8 mouse cellular contexts compared by ENCODE assay signal in the genomic region with DNA sequence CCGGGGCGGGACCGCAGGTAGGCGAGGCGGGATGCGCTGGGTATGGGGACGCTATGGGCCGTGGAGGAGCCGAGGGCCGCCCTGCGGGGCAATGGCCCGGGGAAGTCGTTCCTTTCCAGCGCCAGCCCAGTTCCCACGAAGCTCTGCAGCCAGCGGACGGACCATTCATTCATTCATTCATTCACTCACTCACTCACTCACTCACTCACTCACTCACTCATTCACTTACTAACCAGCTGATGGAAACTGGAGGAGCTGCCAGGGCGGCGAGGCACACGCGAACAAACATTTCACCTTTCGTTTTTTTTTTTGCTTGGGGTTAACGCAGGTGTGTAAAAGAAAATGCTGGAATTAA. TPM values are rescaled to one million over a fixed set of nuclear protein-coding genes. Genes with fewer than 3 reads are reported as not detected.
DNase-seq lines count a peak whose midpoint lies in the region; ATAC-seq and TF ChIP-seq lines count a peak whose summit lies in the region.

No protein-coding gene starts in this region.

- no peak for TF ChIP-seq POLR2A in cortical plate, adult 2 months (IDR thresholded peaks at IDR 0.05; ENCODE audit: extremely low read depth, insufficient read depth, low read length)

- peak overlapping the region; percentile 81 for H3K9ac ChIP-seq in kidney, embryonic 16.5 days (replicated peaks; ENCODE audit: low read length)
- H3K9ac ChIP-seq in hindbrain, embryonic 15.5 days: peak overlapping the region; percentile 72
- H3K9ac ChIP-seq in midbrain, embryonic 15.5 days: peak overlapping the region; percentile 77

- H3K27me3 ChIP-seq in kidney, embryonic 16.5 days (ENCODE audit: insufficient read depth, low read length): no peaks in the 10 kb centered on the region
- no peaks in the 10 kb centered on the region for H3K27me3 ChIP-seq in hindbrain, embryonic 15.5 days
- H3K27me3 ChIP-seq in midbrain, embryonic 15.5 days (replicated peaks): no peaks in the 10 kb centered on the region

- 0 out of 2 replicates have a peak overlapping the region, but pooled peaks have one; percentile 43 for H3K27ac ChIP-seq in kidney, embryonic 16.5 days (ENCODE audit: low read length)
- H3K27ac ChIP-seq in cortical plate, adult 2 months (ENCODE audit: insufficient read depth, low read length): no peak overlapping the region
- H3K27ac ChIP-seq in hindbrain, embryonic 15.5 days (replicated peaks): peak overlapping the region; percentile 64
- peak overlapping the region; percentile 69; the same call in 1 of the 2 replicates for H3K27ac ChIP-seq in midbrain, embryonic 15.5 days

- DNase-seq in kidney, postnatal 14 days: no peak
- DNase-seq in right cerebral cortex, postnatal 25 days: no peak
- DNase-seq in kidney, adult 9 months: no peak

- WGBS in kidney, embryonic 16.5 days: under 1% methylated on average over 23 of the region's 23 CpGs
- WGBS in hindbrain, embryonic 15.5 days: 3% methylated on average over 22 of the region's 23 CpGs
- 2% methylated on average over 23 of the region's 23 CpGs for WGBS in midbrain, embryonic 15.5 days

- H3K9me3 ChIP-seq in kidney, embryonic 16.5 days (ENCODE audit: low read length): no peaks in the 10 kb centered on the region
- no peaks in the 10 kb centered on the region for H3K9me3 ChIP-seq in hindbrain, embryonic 15.5 days
- H3K9me3 ChIP-seq in midbrain, embryonic 15.5 days: no peaks in the 10 kb centered on the region

- no peak for ATAC-seq in kidney, embryonic 16.5 days (ENCODE audit: low FRiP score, low TSS enrichment)
- ATAC-seq in hindbrain, embryonic 15.5 days (ENCODE audit: low FRiP score, low read depth): no peak
- no peak for ATAC-seq in midbrain, embryonic 15.5 days (replicated peaks)
- ATAC-seq in megakaryocyte-erythroid progenitor cell, adult 5-6 weeks (replicated peaks; ENCODE audit: low FRiP score, low TSS enrichment, poor library complexity, severe bottlenecking): no peak

- no peak for TF ChIP-seq CTCF in cortical plate, adult 2 months (IDR thresholded peaks at IDR 0.05; ENCODE audit: extremely low read depth, insufficient read depth, low read length)

- peaks cover 6% of the 10 kb centered on the region; the same call in 1 of the 2 replicates for H3K36me3 ChIP-seq in kidney, embryonic 16.5 days (ENCODE audit: insufficient read depth, low read length)
- 0 out of 2 replicates have a peak, but pooled peaks cover 6% of the 10 kb centered on the region for H3K36me3 ChIP-seq in hindbrain, embryonic 15.5 days
- 0 out of 2 replicates have a peak, but pooled peaks cover 2% of the 10 kb centered on the region for H3K36me3 ChIP-seq in midbrain, embryonic 15.5 days (replicated peaks)

- peaks cover 15% of the 10 kb centered on the region for H3K4me1 ChIP-seq in kidney, embryonic 16.5 days (ENCODE audit: insufficient read depth, low read length)
- H3K4me1 ChIP-seq in cortical plate, adult 2 months (ENCODE audit: control insufficient read depth, insufficient read depth, low read length): peaks cover 2% of the 10 kb centered on the region; the same call in 1 of the 2 replicates
- H3K4me1 ChIP-seq in hindbrain, embryonic 15.5 days (replicated peaks): peaks cover 22% of the 10 kb centered on the region
- peaks cover 23% of the 10 kb centered on the region for H3K4me1 ChIP-seq in midbrain, embryonic 15.5 days

- peak overlapping the region; percentile 84 for H3K4me3 ChIP-seq in kidney, embryonic 16.5 days (ENCODE audit: low read length)
- H3K4me3 ChIP-seq in cortical plate, adult 2 months (ENCODE audit: insufficient read depth, low read length): peak overlapping the region; percentile 94
- H3K4me3 ChIP-seq in hindbrain, embryonic 15.5 days: peak overlapping the region; percentile 59
- H3K4me3 ChIP-seq in midbrain, embryonic 15.5 days: peak overlapping the region; percentile 77

- peak overlapping the region; percentile 90 for H3K4me2 ChIP-seq in kidney, embryonic 16.5 days (replicated peaks; ENCODE audit: low read depth, low read length)
- H3K4me2 ChIP-seq in hindbrain, embryonic 15.5 days: peak overlapping the region; percentile 68
- H3K4me2 ChIP-seq in midbrain, embryonic 15.5 days: peak overlapping the region; percentile 80

RNA-seq across cellular contexts. Expression of gene Hpf1, which starts 0.3 kb away (rescaled TPM):
- polyA plus RNA-seq in kidney, embryonic 16.5 days (2015; fragmentation: Nextera tagmentation; extraction: Ambion mirVana): 100 and 112 TPM in 2 replicates
- polyA plus RNA-seq in cortical plate, adult 2 months (2012; rRNA removed): 50.7 and 52.1 TPM in 2 replicates
- 95.2 and 97.0 TPM in 2 replicates for polyA plus RNA-seq in hindbrain, embryonic 15.5 days (2015; fragmentation: Nextera tagmentation; extraction: Ambion mirVana)
- 88.1 and 88.6 TPM in 2 replicates for polyA plus RNA-seq in midbrain, embryonic 15.5 days (2015; fragmentation: Nextera tagmentation; extraction: Ambion mirVana)
- 110 and 132 TPM in 2 replicates for total RNA-seq in megakaryocyte-erythroid progenitor cell, adult 5-6 weeks (2014; fragmentation: Nextera tagmentation)
- 136 and 143 TPM in 2 replicates for total RNA-seq in megakaryocyte-erythroid progenitor cell, adult 5-6 weeks (2017)
